In the genomic region with DNA sequence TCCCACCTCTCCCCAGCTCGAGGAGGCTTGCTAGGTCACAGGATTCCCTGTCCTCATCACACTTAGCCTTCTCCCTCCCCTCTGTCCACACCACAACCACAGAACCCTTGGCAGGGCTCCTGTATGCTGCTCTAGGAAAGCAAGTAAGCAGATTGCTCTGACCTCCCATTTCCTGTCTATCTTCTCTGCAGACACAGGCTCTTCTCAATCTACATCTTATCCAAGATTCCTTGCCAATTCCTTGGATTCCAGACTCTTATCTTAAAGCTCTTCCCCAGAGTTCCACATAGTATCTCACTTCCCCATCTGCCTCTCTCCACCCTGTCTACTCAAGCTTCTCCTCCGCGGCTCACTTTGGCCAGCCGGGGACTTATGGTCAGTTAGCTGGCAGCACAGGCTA, we compare ENCODE assay signal across 9 mouse cellular contexts. TPM values are rescaled to one million over a fixed set of nuclear protein-coding genes. Genes with fewer than 3 reads are reported as not detected.
DNase-seq lines count a peak whose midpoint lies in the region; ATAC-seq lines count a peak whose summit lies in the region.
"Had no signal": no experiment of that assay in that cellular context is flagged by ENCODE, and none has a peak within 500 bp of the region (broad histone marks: within the 10 kb centered on the region; RNA-seq: fewer than 3 reads in every experiment).

No protein-coding gene starts in this region.

- peak overlapping the region; percentile 57 for H3K27ac ChIP-seq in liver, embryonic 11.5 days (ENCODE audit: low read depth, low read length)
- no peak overlapping the region for H3K27ac ChIP-seq in forebrain, embryonic 16.5 days (ENCODE audit: low read length)
- H3K27ac ChIP-seq in forebrain, embryonic 12.5 days: no peak overlapping the region
- H3K27ac ChIP-seq: midbrain, embryonic 12.5 days had no signal

- 0 out of 2 replicates have a peak overlapping the region, but pooled peaks have one; percentile 20 for H3K9ac ChIP-seq in liver, embryonic 11.5 days (ENCODE audit: low read depth, low read length)
- H3K9ac ChIP-seq in forebrain, embryonic 16.5 days (replicated peaks; ENCODE audit: low read depth, low read length): no peak overlapping the region
- H3K9ac ChIP-seq in forebrain, embryonic 12.5 days: no peak overlapping the region
- H3K9ac ChIP-seq: midbrain, embryonic 12.5 days had no signal

- no peak overlapping the region for H3K4me3 ChIP-seq in liver, embryonic 11.5 days (ENCODE audit: low read depth, low read length)
- no peak overlapping the region for H3K4me3 ChIP-seq in forebrain, embryonic 16.5 days (replicated peaks; ENCODE audit: low read length)
- H3K4me3 ChIP-seq in forebrain, embryonic 12.5 days (replicated peaks): no peak overlapping the region
- H3K4me3 ChIP-seq: midbrain, embryonic 12.5 days had no signal

- peaks cover 2% of the 10 kb centered on the region; the same call in 1 of the 2 replicates for H3K36me3 ChIP-seq in liver, embryonic 11.5 days (ENCODE audit: control insufficient read depth, insufficient read depth, low read length)
- H3K36me3 ChIP-seq in forebrain, embryonic 16.5 days (ENCODE audit: control insufficient read depth, insufficient read depth): no peaks in the 10 kb centered on the region; the same call in 1 of the 2 replicates
- peaks cover 9% of the 10 kb centered on the region; the same call in 1 of the 2 replicates for H3K36me3 ChIP-seq in forebrain, embryonic 12.5 days (replicated peaks)

- peak overlapping the region; percentile 50 for H3K4me2 ChIP-seq in liver, embryonic 11.5 days
- no peak overlapping the region for H3K4me2 ChIP-seq in forebrain, embryonic 16.5 days (ENCODE audit: low read length)
- H3K4me2 ChIP-seq in forebrain, embryonic 12.5 days: no peak overlapping the region
- H3K4me2 ChIP-seq: midbrain, embryonic 12.5 days had no signal

- peaks cover 21% of the 10 kb centered on the region for H3K4me1 ChIP-seq in liver, embryonic 11.5 days (replicated peaks; ENCODE audit: control insufficient read depth, insufficient read depth, low read length)
- H3K4me1 ChIP-seq in forebrain, embryonic 16.5 days (replicated peaks; ENCODE audit: control insufficient read depth, insufficient read depth, low read length): peaks cover 13% of the 10 kb centered on the region
- H3K4me1 ChIP-seq in forebrain, embryonic 12.5 days: peaks cover 13% of the 10 kb centered on the region

- H3K9me3 ChIP-seq in liver, embryonic 11.5 days (ENCODE audit: control insufficient read depth, low read length): no peaks in the 10 kb centered on the region
- no peaks in the 10 kb centered on the region for H3K9me3 ChIP-seq in forebrain, embryonic 16.5 days (ENCODE audit: control insufficient read depth, low read length)
- H3K9me3 ChIP-seq in forebrain, embryonic 12.5 days: no peaks in the 10 kb centered on the region
- H3K9me3 ChIP-seq: midbrain, embryonic 12.5 days had no signal

- DNase-seq in ovary, adult 18-20 months (ENCODE audit: low spot score): peak; percentile 14
- DNase-seq in ovary, postnatal 10 days (ENCODE audit: low spot score): no peak
- peak; percentile 55 to 56 for DNase-seq in heart, adult 18-20 months
- DNase-seq in liver, embryonic 11.5 days (ENCODE audit: low spot score): no peak
- DNase-seq in embryo, embryonic 10.5 days (ENCODE audit: low spot score): no peak
- DNase-seq: gastrocnemius, postnatal 10 days had no signal

- 16% methylated on average over 4 of the region's 4 CpGs for WGBS in liver, embryonic 11.5 days
- whole genome bisulfite sequencing in forebrain, embryonic 16.5 days: 78% methylated on average over 4 of the region's 4 CpGs
- 82% methylated on average over 4 of the region's 4 CpGs for WGBS in forebrain, embryonic 12.5 days

- no peaks in the 10 kb centered on the region for H3K27me3 ChIP-seq in liver, embryonic 11.5 days (replicated peaks; ENCODE audit: control insufficient read depth, insufficient read depth, low read length)
- no peaks in the 10 kb centered on the region for H3K27me3 ChIP-seq in forebrain, embryonic 16.5 days (replicated peaks; ENCODE audit: control insufficient read depth, insufficient read depth, low read length)
- no peaks in the 10 kb centered on the region for H3K27me3 ChIP-seq in forebrain, embryonic 12.5 days
- H3K27me3 ChIP-seq: midbrain, embryonic 12.5 days had no signal

- peak; percentile 45; the same call in 1 of the 2 replicates for ATAC-seq in liver, embryonic 11.5 days (replicated peaks; ENCODE audit: low FRiP score)
- ATAC-seq in forebrain, embryonic 16.5 days: no peak
- ATAC-seq in forebrain, embryonic 12.5 days (ENCODE audit: low FRiP score): no peak

RNA-seq across cellular contexts. Expression of a gene that starts 16.1 kb away (rescaled TPM):
- 10 to 100 TPM; 28.4 to 33.6 TPM for total RNA-seq in heart, adult 18-20 months (2021)
- polyA plus RNA-seq in liver, embryonic 11.5 days (2014; fragmentation: Nextera tagmentation; extraction: Ambion mirVana): 20.5 and 22.7 TPM in 2 replicates
- 36.0 and 44.9 TPM in 2 replicates for polyA plus RNA-seq in forebrain, embryonic 16.5 days (2015; fragmentation: Nextera tagmentation; extraction: Ambion mirVana)
- 25.2 and 26.6 TPM in 2 replicates for polyA plus RNA-seq in forebrain, embryonic 12.5 days (2016; fragmentation: Nextera tagmentation; extraction: Ambion mirVana)

RNA-seq across cellular contexts. Expression of a gene that starts 49.3 kb away (rescaled TPM):
- 10 to 100 TPM; 11.3 to 12.4 TPM for total RNA-seq in heart, adult 18-20 months (2021)
- 54.1 and 61.1 TPM in 2 replicates for polyA plus RNA-seq in liver, embryonic 11.5 days (2014; fragmentation: Nextera tagmentation; extraction: Ambion mirVana)
- 91.7 and 96.0 TPM in 2 replicates for polyA plus RNA-seq in forebrain, embryonic 16.5 days (2015; fragmentation: Nextera tagmentation; extraction: Ambion mirVana)
- polyA plus RNA-seq in forebrain, embryonic 12.5 days (2016; fragmentation: Nextera tagmentation; extraction: Ambion mirVana): 105 TPM in 2 replicates

Comparison
In these comparisons a context has a peak if more than half of its experiments do, and no peak if none do; other contexts are left out.
1. DNase-seq: peak in ovary, adult 18-20 months (single experiment) and heart, adult 18-20 months (2 of 2); none in ovary, postnatal 10 days (single experiment), liver, embryonic 11.5 days (single experiment) and embryo, embryonic 10.5 days (single experiment).